Mouse (Mus musculus) spleen, adult 2 months (tissue): ENCODE measurements around the gene Myl12a. TPM values are rescaled to one million over a fixed set of nuclear protein-coding genes. Genes with fewer than 3 reads are reported as not detected.

ENCODE experiments used
- DNase-seq, 2 experiments: peaks; one replicate each; pipeline versions ENCODE4 v3.0.0 to v3.0.0-alpha.2; 2012 to 2021; ENCODE audit warnings: low spot score in 2 of 2, low read depth in 1 of 2
- H3K27ac ChIP-seq: fragments of 200-500 bp; 2 replicates; pipeline ENCODE4 v1.5.1; 2012; ENCODE audit warnings: low read length, inconsistent platforms; ENCODE audit not compliant: insufficient read depth
- H3K27me3 ChIP-seq: fragments of 200-500 bp; 2 replicates; pipeline ENCODE4 v1.6.1; 2012; ENCODE audit warnings: mild to moderate bottlenecking, moderate library complexity, low read length, inconsistent platforms; ENCODE audit not compliant: control insufficient read depth, insufficient read depth
- H3K36me3 ChIP-seq: fragments of 200-500 bp; 2 replicates; pipeline ENCODE4 v1.6.1; 2012; ENCODE audit warnings: mild to moderate bottlenecking, low read length, inconsistent platforms; ENCODE audit not compliant: control insufficient read depth, insufficient read depth
- H3K4me1 ChIP-seq: fragments of 200-500 bp; 2 replicates; pipeline ENCODE4 v1.6.1; 2011; ENCODE audit warnings: inconsistent platforms; ENCODE audit not compliant: control insufficient read depth, insufficient read depth, insufficient read length
- H3K4me3 ChIP-seq: fragments of 200-500 bp; 2 replicates; pipeline ENCODE4 v1.5.1; 2011; ENCODE audit warnings: mild to moderate bottlenecking, inconsistent platforms; ENCODE audit not compliant: insufficient read depth, insufficient read length; ENCODE audit errors: extremely low read depth
- CTCF ChIP-seq: fragments of 200-500 bp; IDR thresholded peaks from 2 replicates; pipeline ENCODE4 v1.5.1; 2011; ENCODE audit warnings: mild to moderate bottlenecking, inconsistent platforms; ENCODE audit not compliant: insufficient read depth, insufficient read length, insufficient replicate concordance; ENCODE audit errors: extremely low read depth
- POLR2A ChIP-seq: fragments of 200-500 bp; IDR thresholded peaks from 2 replicates; pipeline ENCODE4 v1.6.1; 2011; ENCODE audit warnings: low read depth, low read length, inconsistent platforms
- WGBS: fragments of 180-500 bp; shearing (Covaris S2); methylation state at CpG from one replicate; pipeline ENCODE4 v1.1.7; 2018; 5-methylcytosine and 5-hydroxymethylcytosine counted together
- polyA plus RNA-seq: library from polyadenylated mRNA; depleted of rRNA; stranded (reverse); fragments of >200 nt; gene quantifications from 2 replicates; pipeline ENCODE4 v1.2.3, GENCODE M21; 2012; rRNA removed

The Myl12a gene
- polyA plus RNA-seq, 1 experiment: 53.0 TPM

DNA sequence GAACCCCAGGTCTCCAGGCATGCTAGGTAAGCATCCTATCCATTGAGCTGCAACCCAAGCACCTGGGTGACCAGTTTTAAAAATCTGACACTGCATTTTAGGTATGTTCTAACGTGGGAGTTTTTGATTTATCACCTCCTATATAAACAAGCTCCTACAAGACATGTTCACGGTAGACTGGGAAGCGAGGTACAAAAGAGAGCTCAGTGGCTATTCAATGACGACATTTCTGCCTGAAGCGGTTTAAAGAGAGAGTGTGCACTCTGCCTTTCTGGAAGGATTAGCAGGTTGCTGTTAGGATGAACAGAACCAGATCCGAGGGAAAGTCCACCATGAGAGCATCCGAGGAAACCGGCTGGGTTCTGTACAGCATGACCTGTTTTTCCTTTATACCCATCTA is 54.0 kb downstream of the Myl12a start:
- Histone ChIP-seq H3K4me3 (no peak overlapping the region), H3K27me3 (no peaks in the 10 kb centered on the region), H3K27ac (no peak overlapping the region), H3K4me1 (no peaks in the 10 kb centered on the region), H3K36me3 (no peaks in the 10 kb centered on the region)
- no peak for TF ChIP-seq CTCF
- TF ChIP-seq POLR2A: no peak
- WGBS: 87% methylated on average over 8 of the region's 8 CpGs
- DNase-seq: no peak

- H3K27me3 ChIP-seq: no peaks in the 10 kb centered on the region
- no peaks in the 10 kb centered on the region for H3K36me3 ChIP-seq
- no peaks in the 10 kb centered on the region for H3K4me1 ChIP-seq
- 82% methylated on average over 4 of the region's 4 CpGs for WGBS
- H3K4me3 ChIP-seq: no peak overlapping the region
- no peak for DNase-seq
- no peak for TF ChIP-seq CTCF
- TF ChIP-seq POLR2A: no peak
- no peak overlapping the region for H3K27ac ChIP-seq
Measured at GRCm38 (mm10) chr17:70943779-70944178, 58.9 kb downstream of the Myl12a start.

Other genes with a start within 250 kb of the Myl12a start
- 22.2 and 22.6 TPM in 2 replicates for gene Tgif1, start 149.3 kb downstream of the Myl12a start, polyA plus RNA-seq
- gene Myom1, start 245 bp downstream of the Myl12a start, polyA plus RNA-seq: 1.5 and 3.0 TPM in 2 replicates
- 13.4 and 13.5 TPM in 2 replicates for gene Lpin2, start 179.7 kb upstream of the Myl12a start, polyA plus RNA-seq